In genomic region chr3:31444311-31444710, GRCm38 (mm10) we compare ENCODE assay signal across 16 mouse cellular contexts.
"Had no signal": no experiment of that assay in that cellular context is flagged by ENCODE, and none has a peak within 500 bp of the region (broad histone marks: within the 10 kb centered on the region; RNA-seq: fewer than 3 reads in every experiment).

No protein-coding gene starts in this region.

- DNase-seq: lung, adult 2 months; lung, postnatal 14 days; lung, postnatal 36 days; right cerebral cortex, postnatal 14 days; thymus, adult 2 months; thymus, postnatal 25 days had no signal

- H3K27ac ChIP-seq: lung, embryonic 15.5 days; macrophage; midbrain, embryonic 13.5 days; midbrain, embryonic 15.5 days; neural tube, embryonic 12.5 days; stomach, embryonic 15.5 days; stomach, postnatal 0 days had no signal

- H3K27me3 ChIP-seq: lung, embryonic 15.5 days; megakaryocyte, embryonic 14.5 days; midbrain, embryonic 13.5 days; midbrain, embryonic 15.5 days; neural tube, embryonic 12.5 days; stomach, embryonic 15.5 days had no signal

- H3K9me3 ChIP-seq: lung, embryonic 15.5 days; midbrain, embryonic 15.5 days; neural tube, embryonic 12.5 days; stomach, embryonic 15.5 days had no signal

- H3K9ac ChIP-seq: lung, embryonic 15.5 days; midbrain, embryonic 13.5 days; midbrain, embryonic 15.5 days; neural tube, embryonic 12.5 days; stomach, embryonic 15.5 days had no signal

- H3K4me1 ChIP-seq: lung, embryonic 15.5 days; megakaryocyte, embryonic 14.5 days; midbrain, embryonic 13.5 days; midbrain, embryonic 15.5 days; neural tube, embryonic 12.5 days; stomach, embryonic 15.5 days had no signal

- H3K4me2 ChIP-seq: lung, embryonic 15.5 days; midbrain, embryonic 11.5 days; midbrain, embryonic 13.5 days; midbrain, embryonic 15.5 days; neural tube, embryonic 12.5 days; stomach, embryonic 15.5 days had no signal

- H3K36me3 ChIP-seq: lung, embryonic 15.5 days; midbrain, embryonic 13.5 days; midbrain, embryonic 15.5 days; neural tube, embryonic 12.5 days; stomach, embryonic 15.5 days had no signal

- H3K4me3 ChIP-seq: lung, embryonic 15.5 days; megakaryocyte, embryonic 14.5 days; midbrain, embryonic 13.5 days; midbrain, embryonic 15.5 days; neural tube, embryonic 12.5 days; stomach, embryonic 15.5 days had no signal

- ATAC-seq: lung, postnatal 0 days; midbrain, embryonic 13.5 days; midbrain, embryonic 15.5 days had no signal
